Mouse (Mus musculus): ENCODE results near the gene Hpcal1. TPM values are rescaled to one million over a fixed set of nuclear protein-coding genes. Genes with fewer than 3 reads are reported as not detected.

Gene Hpcal1
- polyA plus RNA-seq (2016; fragmentation: Nextera tagmentation; extraction: Ambion mirVana): 36.6 and 41.3 TPM in 2 replicates

DNA sequence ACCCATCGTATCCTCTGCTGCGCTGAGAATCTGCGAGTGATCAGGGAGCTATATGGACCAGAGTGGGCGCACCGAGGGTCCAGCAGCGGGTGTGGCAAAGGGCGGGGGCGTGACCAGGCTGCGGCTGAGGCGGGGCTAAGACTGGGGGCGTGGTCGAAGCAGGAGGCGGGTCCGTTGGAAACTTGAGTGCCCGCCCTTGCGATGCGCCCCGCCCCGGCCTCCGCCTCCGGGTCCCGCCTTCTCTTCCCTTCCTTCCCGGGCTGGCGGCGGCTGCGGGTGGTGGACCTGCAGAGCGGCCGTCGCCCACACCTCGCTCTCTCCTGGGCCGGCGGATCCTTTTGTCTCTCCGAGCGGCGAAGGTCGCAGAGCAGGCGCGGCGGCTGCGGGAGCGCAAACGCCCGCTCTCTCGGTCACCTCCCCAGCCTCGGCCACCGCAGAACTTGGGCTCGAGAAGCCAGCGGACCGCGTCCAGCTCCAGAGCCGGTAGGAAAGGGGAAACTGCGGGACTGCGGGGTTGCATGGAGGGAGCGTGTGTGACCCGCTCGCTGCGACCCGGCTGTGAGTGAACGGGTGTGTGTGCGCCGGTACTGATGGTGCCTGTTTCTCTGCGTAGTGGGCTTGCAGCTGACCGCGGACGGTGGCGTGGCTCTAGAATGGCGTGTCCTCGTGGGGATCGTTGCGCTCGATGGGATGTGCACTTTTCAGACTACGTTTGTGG, at the start of gene Hpcal1:
Gene Hpcal1, plus strand, starts transcription at position 293 of the 718 bp plus-strand sequence.
- H3K27ac ChIP-seq: peak within 1 kb of the TSS; percentile 61; the same call in 1 of the 2 replicates
- H3K27me3 ChIP-seq: 0 out of 2 replicates have a peak, but pooled peaks cover 5% of the 10 kb centered on the region
- ATAC-seq (ENCODE audit: low FRiP score): peak; percentile 93
- peaks cover 40% of the 10 kb centered on the region for H3K4me1 ChIP-seq
- H3K36me3 ChIP-seq (replicated peaks): no peaks in the 10 kb centered on the region
- H3K4me2 ChIP-seq: peak within 1 kb of the TSS; percentile 95
- WGBS: under 1% methylated on average over 72 of the region's 72 CpGs
- no peaks in the 10 kb centered on the region for H3K9me3 ChIP-seq
- peak within 1 kb of the TSS; percentile 88 for H3K9ac ChIP-seq
- H3K4me3 ChIP-seq (replicated peaks): peak within 1 kb of the TSS; percentile 78

DNA sequence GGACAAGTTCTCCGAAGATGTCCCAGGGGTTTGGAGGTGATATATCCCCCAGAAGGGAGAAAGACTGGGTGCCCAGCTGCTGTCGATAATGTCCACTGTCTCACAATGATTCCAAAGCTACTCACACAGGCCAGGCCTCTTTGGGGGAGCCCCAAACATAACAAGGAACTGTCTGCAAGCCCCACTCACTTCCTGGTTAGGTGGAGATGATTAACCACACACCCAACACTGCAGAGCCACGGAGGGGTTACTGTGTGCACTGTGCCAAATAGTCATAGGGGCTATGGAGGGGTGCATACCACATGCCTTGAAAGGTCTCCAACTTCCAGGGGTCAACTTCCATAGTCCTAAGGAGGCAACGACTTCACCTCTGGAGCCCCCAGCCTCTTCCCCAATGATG, 49.4 kb upstream of the Hpcal1 start:
- 89% methylated on average over 4 of the region's 4 CpGs for WGBS
- Histone ChIP-seq H3K4me1 (no peaks in the 10 kb centered on the region), H3K36me3 (replicated peaks) (no peaks in the 10 kb centered on the region), H3K9ac (no peak overlapping the region), H3K4me3 (replicated peaks) (no peak overlapping the region), H3K9me3 (no peaks in the 10 kb centered on the region), H3K27me3 (no peaks in the 10 kb centered on the region), H3K27ac (no peak overlapping the region), H3K4me2 (no peak overlapping the region)
- no peak for ATAC-seq (ENCODE audit: low FRiP score)

GRCm38 (mm10) chr12:17644385-17645222, 46.1 kb upstream of the Hpcal1 start:
- no peak overlapping the region for H3K4me2 ChIP-seq
- H3K27ac ChIP-seq: no peak overlapping the region
- no peaks in the 10 kb centered on the region for H3K36me3 ChIP-seq (replicated peaks)
- ATAC-seq (ENCODE audit: low FRiP score): no peak
- WGBS: 79% methylated on average over 12 of the region's 12 CpGs
- no peak overlapping the region for H3K9ac ChIP-seq
- no peaks in the 10 kb centered on the region for H3K9me3 ChIP-seq
- no peaks in the 10 kb centered on the region for H3K27me3 ChIP-seq
- no peaks in the 10 kb centered on the region for H3K4me1 ChIP-seq
- no peak overlapping the region for H3K4me3 ChIP-seq (replicated peaks)

GRCm38 (mm10) chr12:17646457-17646856, 44.2 kb upstream of the Hpcal1 start:
- ATAC-seq (ENCODE audit: low FRiP score): no peak
- WGBS: 77% methylated on average over 6 of the region's 6 CpGs
- no peaks in the 10 kb centered on the region for H3K9me3 ChIP-seq

GRCm38 (mm10) chr12:17651223-17652095, 39.2 kb upstream of the Hpcal1 start:
- H3K4me3 ChIP-seq (replicated peaks): no peak overlapping the region
- no peaks in the 10 kb centered on the region for H3K36me3 ChIP-seq (replicated peaks)
- peaks cover 4% of the 10 kb centered on the region; the same call in 1 of the 2 replicates for H3K4me1 ChIP-seq
- H3K27me3 ChIP-seq: no peaks in the 10 kb centered on the region
- H3K27ac ChIP-seq: no peak overlapping the region
- WGBS: 82% methylated on average over 7 of the region's 7 CpGs
- H3K4me2 ChIP-seq: no peak overlapping the region
- no peak overlapping the region for H3K9ac ChIP-seq
- no peaks in the 10 kb centered on the region for H3K9me3 ChIP-seq
- no peak for ATAC-seq (ENCODE audit: low FRiP score)

More at GRCm38 (mm10) chr12:17646457-17646856, 44.2 kb upstream of the Hpcal1 start:
- H3K27ac ChIP-seq: no peak overlapping the region
- no peak overlapping the region for H3K4me3 ChIP-seq (replicated peaks)
- no peak overlapping the region for H3K9ac ChIP-seq
- H3K27me3 ChIP-seq: no peaks in the 10 kb centered on the region
- H3K36me3 ChIP-seq (replicated peaks): no peaks in the 10 kb centered on the region
- no peaks in the 10 kb centered on the region for H3K4me1 ChIP-seq
- no peak overlapping the region for H3K4me2 ChIP-seq

DNA sequence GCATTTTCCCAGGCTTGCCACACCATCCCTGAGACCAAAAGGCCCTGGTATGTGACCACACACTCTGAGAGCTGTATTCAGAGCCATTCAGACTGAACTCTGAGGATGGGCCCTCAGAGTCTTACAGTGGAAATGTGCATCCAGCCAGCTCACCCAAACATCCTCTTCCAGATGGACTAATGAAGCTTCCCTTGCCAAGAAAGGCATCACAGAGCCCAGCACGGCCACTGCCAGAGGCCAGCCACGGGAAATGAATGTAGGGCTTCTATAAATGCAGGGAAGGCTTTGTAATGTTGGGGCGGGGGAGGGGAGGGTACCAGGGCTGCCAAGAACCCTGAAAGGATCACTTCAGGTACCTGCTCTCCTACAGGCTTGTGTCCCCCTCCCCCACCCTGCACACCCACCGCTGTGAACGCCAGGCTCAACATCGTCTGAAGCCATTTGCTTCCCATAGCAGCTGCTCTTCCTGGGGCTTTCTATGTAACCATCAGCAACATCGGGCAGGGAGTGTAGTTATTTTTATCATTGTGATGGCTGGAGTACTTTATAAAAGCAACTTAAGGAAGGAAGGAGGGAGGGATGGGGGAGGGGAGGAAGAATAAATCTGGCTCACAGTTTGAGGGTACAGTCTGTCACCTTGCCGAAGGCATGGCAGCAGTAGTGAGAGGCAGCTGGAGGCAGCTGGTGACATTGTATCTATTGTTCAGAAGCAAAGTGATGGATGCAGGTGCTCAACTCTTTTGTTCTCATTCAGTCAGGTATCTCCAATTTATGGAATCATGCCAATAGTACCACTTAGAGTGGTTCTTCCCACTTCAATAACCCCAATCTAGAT, 38.2 kb upstream of the Hpcal1 start:
- 43% methylated on average over 8 of the region's 8 CpGs for WGBS
- H3K4me2 ChIP-seq: no peak overlapping the region
- no peaks in the 10 kb centered on the region for H3K36me3 ChIP-seq (replicated peaks)
- ATAC-seq (ENCODE audit: low FRiP score): no peak; the same call in 1 of the 2 replicates
- no peak overlapping the region for H3K9ac ChIP-seq
- no peaks in the 10 kb centered on the region for H3K9me3 ChIP-seq
- no peak overlapping the region for H3K27ac ChIP-seq
- no peaks in the 10 kb centered on the region for H3K27me3 ChIP-seq
- no peak overlapping the region for H3K4me3 ChIP-seq (replicated peaks)
- H3K4me1 ChIP-seq: peaks cover 4% of the 10 kb centered on the region; the same call in 1 of the 2 replicates

DNA sequence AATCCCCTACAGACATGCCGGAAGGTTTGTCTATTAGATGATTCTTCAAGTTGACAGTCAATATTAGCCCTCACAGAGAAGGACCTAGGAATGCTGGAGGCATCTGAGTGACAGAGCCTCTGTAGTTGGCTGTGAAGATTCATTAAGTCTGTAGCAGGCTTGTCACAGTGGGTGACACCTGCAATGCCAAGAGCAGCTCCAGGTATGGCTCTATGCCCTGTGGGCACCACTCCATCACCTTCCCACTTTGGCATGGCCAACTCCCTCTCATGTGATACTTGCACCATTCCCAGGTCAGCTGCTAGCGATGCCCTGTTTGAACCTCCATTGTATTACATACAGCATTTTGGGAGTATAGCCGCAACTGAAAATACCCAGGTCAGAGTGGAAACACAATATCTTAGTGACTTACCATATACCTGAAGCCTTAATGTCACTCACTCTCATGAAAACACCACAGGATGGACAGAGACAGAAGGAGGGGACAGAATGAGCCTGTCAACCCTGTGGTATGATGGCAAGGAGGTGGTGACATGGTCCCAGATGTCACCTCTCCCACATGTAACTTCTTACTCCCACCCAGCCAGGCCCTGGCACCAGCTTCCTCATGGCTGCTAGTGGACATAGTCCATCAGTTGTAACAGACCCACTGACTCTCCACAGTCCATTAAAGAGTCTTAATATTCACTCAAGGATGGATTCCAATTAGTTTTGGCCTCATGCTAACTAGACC, 37.4 kb upstream of the Hpcal1 start:
- H3K27ac ChIP-seq: no peak overlapping the region
- WGBS: 92% methylated on average over 3 of the region's 3 CpGs
- ATAC-seq (ENCODE audit: low FRiP score): no peak

DNA sequence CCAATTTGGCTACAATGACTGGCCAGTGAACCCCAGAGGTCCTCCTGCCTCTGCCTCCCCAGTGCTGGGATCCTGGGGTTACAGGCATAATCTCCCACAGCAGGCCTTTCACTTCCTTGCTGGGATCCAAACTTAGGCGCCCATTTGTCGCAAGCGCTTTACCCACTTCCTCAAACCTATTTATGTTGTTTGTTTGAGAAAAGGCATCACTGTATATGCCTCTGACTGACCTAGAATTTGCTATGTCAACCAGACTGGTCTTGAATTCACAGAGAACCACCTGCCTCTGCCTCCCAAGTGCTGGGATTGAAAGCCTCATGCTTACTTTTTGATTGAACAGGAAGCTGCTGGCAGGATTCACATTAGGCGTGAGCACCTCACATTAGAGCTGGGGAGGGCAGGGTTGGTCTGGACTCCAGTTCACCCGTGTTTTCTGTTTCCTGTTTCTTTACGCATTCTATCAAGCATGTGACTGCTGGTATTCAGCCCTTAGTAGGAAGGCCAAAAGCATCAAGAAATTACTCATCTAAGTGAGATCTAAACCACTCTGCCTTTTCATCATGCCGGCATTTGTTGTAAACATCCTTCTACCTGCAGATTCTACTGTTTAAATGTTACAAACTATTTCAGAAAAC, 33.0 kb upstream of the Hpcal1 start:
- Histone ChIP-seq H3K4me1 (peaks cover 9% of the 10 kb centered on the region), H3K4me3 (replicated peaks) (no peak overlapping the region), H3K36me3 (replicated peaks) (no peaks in the 10 kb centered on the region), H3K27me3 (no peaks in the 10 kb centered on the region), H3K9ac (no peak overlapping the region), H3K4me2 (no peak overlapping the region), H3K27ac (no peak overlapping the region), H3K9me3 (no peaks in the 10 kb centered on the region)
- ATAC-seq (ENCODE audit: low FRiP score): no peak
- WGBS: 91% methylated on average over 7 of the region's 7 CpGs

More for the DNA sequence above, 37.4 kb upstream of the Hpcal1 start:
- no peaks in the 10 kb centered on the region for H3K9me3 ChIP-seq
- no peak overlapping the region for H3K9ac ChIP-seq
- no peak overlapping the region for H3K4me2 ChIP-seq
- H3K36me3 ChIP-seq (replicated peaks): no peaks in the 10 kb centered on the region
- no peaks in the 10 kb centered on the region for H3K27me3 ChIP-seq
- no peak overlapping the region for H3K4me3 ChIP-seq (replicated peaks)
- H3K4me1 ChIP-seq: peaks cover 4% of the 10 kb centered on the region; the same call in 1 of the 2 replicates

GRCm38 (mm10) chr12:17658521-17658920, 32.1 kb upstream of the Hpcal1 start:
- H3K27me3 ChIP-seq: no peaks in the 10 kb centered on the region
- no peaks in the 10 kb centered on the region for H3K9me3 ChIP-seq
- no peak overlapping the region for H3K27ac ChIP-seq
- H3K4me1 ChIP-seq: peaks cover 9% of the 10 kb centered on the region
- H3K36me3 ChIP-seq (replicated peaks): no peaks in the 10 kb centered on the region
- no peak for ATAC-seq (ENCODE audit: low FRiP score)
- H3K4me2 ChIP-seq: no peak overlapping the region
- no peak overlapping the region for H3K9ac ChIP-seq
- H3K4me3 ChIP-seq (replicated peaks): no peak overlapping the region
- 78% methylated on average over 5 of the region's 5 CpGs for WGBS

GRCm38 (mm10) chr12:17661483-17661920, 29.2 kb upstream of the Hpcal1 start:
- Histone ChIP-seq H3K9ac (no peak overlapping the region), H3K36me3 (replicated peaks) (no peaks in the 10 kb centered on the region), H3K9me3 (no peaks in the 10 kb centered on the region), H3K27ac (no peak overlapping the region), H3K27me3 (no peaks in the 10 kb centered on the region), H3K4me3 (replicated peaks) (no peak overlapping the region), H3K4me2 (0 out of 2 replicates have a peak overlapping the region, but pooled peaks have one; percentile 13), H3K4me1 (peaks cover 9% of the 10 kb centered on the region)
- whole genome bisulfite sequencing: 4% methylated on average over 4 of the region's 4 CpGs
- peak; percentile 49; the same call in 1 of the 2 replicates for ATAC-seq (ENCODE audit: low FRiP score)

All from forebrain, embryonic 12.5 days (tissue).